Mouse (Mus musculus): ENCODE measurements around the gene Slc4a4. TPM values are rescaled to one million over a fixed set of nuclear protein-coding genes. Genes with fewer than 3 reads are reported as not detected.

Gene Slc4a4
- polyA plus RNA-seq, 2 experiments = 2.7 to 2.8 TPM

GRCm38 (mm10) chr5:88915082-88915481, 28.5 kb downstream of the Slc4a4 start:
- Histone ChIP-seq H3K36me3 (ENCODE audit: control insufficient read depth, insufficient read depth, low read length) (no peaks in the 10 kb centered on the region), H3K4me3 (replicated peaks; ENCODE audit: low read length) (no peak overlapping the region), H3K4me1 (ENCODE audit: control insufficient read depth, insufficient read depth, low read length) (peaks cover 7% of the 10 kb centered on the region; the same call in 1 of the 2 replicates), H3K27ac (replicated peaks; ENCODE audit: low read depth, low read length) (no peak overlapping the region), H3K9me3 (ENCODE audit: control insufficient read depth, low read length) (no peaks in the 10 kb centered on the region), H3K27me3 (ENCODE audit: control insufficient read depth, insufficient read depth, low read length) (no peaks in the 10 kb centered on the region), H3K9ac (ENCODE audit: low read depth, low read length, severe bottlenecking) (no peak overlapping the region), H3K4me2 (replicated peaks; ENCODE audit: low read depth, low read length, severe bottlenecking) (no peak overlapping the region)
- WGBS = 89% methylated on average over 5 of the region's 5 CpGs
- no peak for TF ChIP-seq POLR2A (IDR thresholded peaks at IDR 0.05; ENCODE audit: borderline replicate concordance, extremely low read depth, insufficient read depth, insufficient read length)
- ATAC-seq (ENCODE audit: low FRiP score, low read depth) (no peak), DNase-seq (ENCODE audit: low spot score) (no peak)

DNA sequence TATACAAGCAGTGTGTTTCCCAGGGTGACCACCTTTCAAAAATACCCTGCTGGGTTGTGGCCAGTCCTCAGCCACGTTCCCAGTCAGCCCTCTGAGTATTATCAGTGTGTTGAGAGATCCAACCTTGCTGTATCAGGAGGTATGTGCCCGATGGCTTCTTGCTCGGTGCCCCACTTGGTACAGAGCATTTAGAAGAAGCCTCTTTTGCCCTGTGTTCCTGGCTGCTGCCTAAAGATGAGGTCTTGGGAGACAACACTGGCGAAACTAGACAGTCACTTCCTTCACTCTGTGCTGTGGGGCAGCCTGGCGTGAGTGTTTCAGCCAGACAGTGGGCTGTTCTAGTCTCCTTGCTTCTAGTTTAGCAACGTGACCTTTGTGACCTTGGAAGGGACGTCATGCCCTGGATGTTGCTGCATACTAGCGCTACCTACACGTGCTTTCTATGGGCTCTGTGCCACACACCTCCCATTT, 29.9 kb downstream of the Slc4a4 start:
- Histone ChIP-seq H3K27ac (replicated peaks; ENCODE audit: low read depth, low read length) (no peak overlapping the region), H3K4me2 (replicated peaks; ENCODE audit: low read depth, low read length, severe bottlenecking) (no peak overlapping the region), H3K27me3 (ENCODE audit: control insufficient read depth, insufficient read depth, low read length) (no peaks in the 10 kb centered on the region), H3K9me3 (ENCODE audit: control insufficient read depth, low read length) (no peaks in the 10 kb centered on the region), H3K36me3 (ENCODE audit: control insufficient read depth, insufficient read depth, low read length) (no peaks in the 10 kb centered on the region), H3K9ac (ENCODE audit: low read depth, low read length, severe bottlenecking) (no peak overlapping the region), H3K4me3 (replicated peaks; ENCODE audit: low read length) (no peak overlapping the region), H3K4me1 (ENCODE audit: control insufficient read depth, insufficient read depth, low read length) (peaks cover 7% of the 10 kb centered on the region; the same call in 1 of the 2 replicates)
- TF ChIP-seq POLR2A (IDR thresholded peaks at IDR 0.05; ENCODE audit: borderline replicate concordance, extremely low read depth, insufficient read depth, insufficient read length) = no peak
- WGBS = 59% methylated on average over 9 of the region's 9 CpGs
- DNase-seq (ENCODE audit: low spot score) (no peak), ATAC-seq (ENCODE audit: low FRiP score, low read depth) (no peak)

GRCm38 (mm10) chr5:88917221-88917620, 30.6 kb downstream of the Slc4a4 start:
- no peak overlapping the region for H3K4me3 ChIP-seq (replicated peaks; ENCODE audit: low read length)
- TF ChIP-seq POLR2A (IDR thresholded peaks at IDR 0.05; ENCODE audit: borderline replicate concordance, extremely low read depth, insufficient read depth, insufficient read length) = no peak
- no peak overlapping the region for H3K4me2 ChIP-seq (replicated peaks; ENCODE audit: low read depth, low read length, severe bottlenecking)
- ATAC-seq (ENCODE audit: low FRiP score, low read depth) = no peak
- H3K27ac ChIP-seq (replicated peaks; ENCODE audit: low read depth, low read length) = no peak overlapping the region
- H3K4me1 ChIP-seq (ENCODE audit: control insufficient read depth, insufficient read depth, low read length) = peaks cover 7% of the 10 kb centered on the region; the same call in 1 of the 2 replicates
- no peaks in the 10 kb centered on the region for H3K36me3 ChIP-seq (ENCODE audit: control insufficient read depth, insufficient read depth, low read length)
- no peak overlapping the region for H3K9ac ChIP-seq (ENCODE audit: low read depth, low read length, severe bottlenecking)
- no peaks in the 10 kb centered on the region for H3K9me3 ChIP-seq (ENCODE audit: control insufficient read depth, low read length)
- no peak for DNase-seq (ENCODE audit: low spot score)
- H3K27me3 ChIP-seq (ENCODE audit: control insufficient read depth, insufficient read depth, low read length) = no peaks in the 10 kb centered on the region
- 82% methylated on average over 3 of the region's 3 CpGs for WGBS

DNA sequence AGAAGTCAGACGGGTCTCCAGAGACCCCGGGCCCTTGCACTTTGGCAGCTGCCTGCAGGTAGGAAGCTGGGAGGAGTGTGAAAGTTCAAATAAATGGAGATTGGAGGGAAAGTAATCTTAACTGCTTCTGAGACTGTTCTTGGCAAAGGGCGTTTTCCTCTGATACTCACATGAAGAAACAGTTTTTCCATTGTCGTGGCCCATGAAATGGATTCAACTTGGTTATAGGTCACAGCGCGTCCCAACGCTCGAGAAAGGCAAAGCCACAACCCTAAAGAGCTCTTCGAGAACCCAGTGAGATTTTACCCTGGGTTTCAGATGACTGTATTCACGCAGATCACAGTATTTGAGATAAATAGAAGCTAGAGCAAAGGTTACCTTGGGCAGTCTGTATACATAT, 31.0 kb downstream of the Slc4a4 start:
- Histone ChIP-seq H3K4me1 (ENCODE audit: control insufficient read depth, insufficient read depth, low read length) (peaks cover 7% of the 10 kb centered on the region; the same call in 1 of the 2 replicates), H3K9ac (ENCODE audit: low read depth, low read length, severe bottlenecking) (no peak overlapping the region), H3K9me3 (ENCODE audit: control insufficient read depth, low read length) (no peaks in the 10 kb centered on the region), H3K27ac (replicated peaks; ENCODE audit: low read depth, low read length) (no peak overlapping the region), H3K36me3 (ENCODE audit: control insufficient read depth, insufficient read depth, low read length) (no peaks in the 10 kb centered on the region), H3K27me3 (ENCODE audit: control insufficient read depth, insufficient read depth, low read length) (no peaks in the 10 kb centered on the region), H3K4me2 (replicated peaks; ENCODE audit: low read depth, low read length, severe bottlenecking) (no peak overlapping the region), H3K4me3 (replicated peaks; ENCODE audit: low read length) (no peak overlapping the region)
- ATAC-seq (ENCODE audit: low FRiP score, low read depth) = no peak
- DNase-seq (ENCODE audit: low spot score) = no peak
- no peak for TF ChIP-seq POLR2A (IDR thresholded peaks at IDR 0.05; ENCODE audit: borderline replicate concordance, extremely low read depth, insufficient read depth, insufficient read length)
- WGBS = 82% methylated on average over 10 of the region's 10 CpGs

DNA sequence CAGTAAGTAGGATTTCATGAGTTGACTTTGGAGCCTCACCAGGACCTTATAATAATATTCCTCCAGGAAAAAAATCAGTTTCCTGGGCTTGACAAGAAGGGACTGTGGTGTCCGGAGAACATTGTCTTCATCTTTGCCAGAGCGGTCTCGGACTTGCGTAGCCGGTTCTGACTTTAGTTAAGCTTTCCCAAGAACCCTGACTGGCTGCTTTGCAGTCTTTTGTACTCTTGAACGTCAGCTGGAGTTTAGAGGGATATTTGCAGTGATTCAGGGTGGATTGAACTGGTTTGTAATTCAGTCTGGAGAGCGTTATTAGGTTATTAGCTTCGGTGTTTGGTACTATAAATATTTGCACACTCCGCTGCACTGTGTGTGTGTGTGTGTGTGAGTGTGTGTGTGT, 31.9 kb downstream of the Slc4a4 start:
- no peaks in the 10 kb centered on the region for H3K27me3 ChIP-seq (ENCODE audit: control insufficient read depth, insufficient read depth, low read length)
- no peak for DNase-seq (ENCODE audit: low spot score)
- 57% methylated on average over 9 of the region's 9 CpGs for WGBS
- no peaks in the 10 kb centered on the region for H3K9me3 ChIP-seq (ENCODE audit: control insufficient read depth, low read length)
- H3K27ac ChIP-seq (replicated peaks; ENCODE audit: low read depth, low read length) = no peak overlapping the region
- H3K4me3 ChIP-seq (replicated peaks; ENCODE audit: low read length) = no peak overlapping the region
- no peak for ATAC-seq (ENCODE audit: low FRiP score, low read depth)
- TF ChIP-seq POLR2A (IDR thresholded peaks at IDR 0.05; ENCODE audit: borderline replicate concordance, extremely low read depth, insufficient read depth, insufficient read length) = no peak
- H3K36me3 ChIP-seq (ENCODE audit: control insufficient read depth, insufficient read depth, low read length) = no peaks in the 10 kb centered on the region
- H3K4me1 ChIP-seq (ENCODE audit: control insufficient read depth, insufficient read depth, low read length) = peaks cover 7% of the 10 kb centered on the region; the same call in 1 of the 2 replicates
- no peak overlapping the region for H3K9ac ChIP-seq (ENCODE audit: low read depth, low read length, severe bottlenecking)
- H3K4me2 ChIP-seq (replicated peaks; ENCODE audit: low read depth, low read length, severe bottlenecking) = no peak overlapping the region

GRCm38 (mm10) chr5:88925576-88925975, 39.0 kb downstream of the Slc4a4 start:
- DNase-seq (ENCODE audit: low spot score) (no peak), ATAC-seq (ENCODE audit: low FRiP score, low read depth) (no peak)
- TF ChIP-seq POLR2A (IDR thresholded peaks at IDR 0.05; ENCODE audit: borderline replicate concordance, extremely low read depth, insufficient read depth, insufficient read length) = no peak
- Histone ChIP-seq H3K9ac (ENCODE audit: low read depth, low read length, severe bottlenecking) (no peak overlapping the region), H3K27me3 (ENCODE audit: control insufficient read depth, insufficient read depth, low read length) (no peaks in the 10 kb centered on the region), H3K4me2 (replicated peaks; ENCODE audit: low read depth, low read length, severe bottlenecking) (no peak overlapping the region), H3K4me3 (replicated peaks; ENCODE audit: low read length) (no peak overlapping the region), H3K9me3 (ENCODE audit: control insufficient read depth, low read length) (no peaks in the 10 kb centered on the region), H3K4me1 (ENCODE audit: control insufficient read depth, insufficient read depth, low read length) (peaks cover 13% of the 10 kb centered on the region), H3K36me3 (ENCODE audit: control insufficient read depth, insufficient read depth, low read length) (no peaks in the 10 kb centered on the region), H3K27ac (replicated peaks; ENCODE audit: low read depth, low read length) (no peak overlapping the region)
- WGBS = 83% methylated on average over 5 of the region's 5 CpGs
